Mouse (Mus musculus): ENCODE data around the gene Trip4.

The Trip4 gene

GRCm38 (mm10) chr9:65834628-65835354 lies 73.8 kb downstream of the Trip4 start:
- DNase-seq (ENCODE audit: low read depth, low spot score) = no peak

GRCm38 (mm10) chr9:65833640-65834039 lies 75.0 kb downstream of the Trip4 start:
- DNase-seq (ENCODE audit: low read depth, low spot score) = no peak

DNA sequence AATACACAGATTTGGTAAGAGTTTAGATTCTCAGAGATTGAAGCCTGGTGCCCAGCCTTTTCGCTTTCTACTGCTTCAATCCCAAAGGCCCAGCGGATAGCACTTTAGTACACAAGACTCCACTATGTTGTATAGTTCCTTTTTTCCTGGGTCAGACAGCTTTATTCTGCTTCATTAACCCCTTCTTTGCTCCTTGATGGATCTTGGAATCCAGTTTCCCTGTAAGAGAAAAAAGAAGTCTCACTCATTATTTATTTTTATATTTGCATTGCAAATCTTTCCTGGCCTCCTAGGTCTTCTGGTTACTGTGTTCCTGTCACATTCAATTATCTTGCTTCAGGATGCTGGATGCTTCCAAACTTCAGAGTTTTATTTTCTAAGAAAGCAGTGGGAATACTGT lies 75.4 kb downstream of the Trip4 start:
- no peak for DNase-seq (ENCODE audit: low read depth, low spot score)

DNA sequence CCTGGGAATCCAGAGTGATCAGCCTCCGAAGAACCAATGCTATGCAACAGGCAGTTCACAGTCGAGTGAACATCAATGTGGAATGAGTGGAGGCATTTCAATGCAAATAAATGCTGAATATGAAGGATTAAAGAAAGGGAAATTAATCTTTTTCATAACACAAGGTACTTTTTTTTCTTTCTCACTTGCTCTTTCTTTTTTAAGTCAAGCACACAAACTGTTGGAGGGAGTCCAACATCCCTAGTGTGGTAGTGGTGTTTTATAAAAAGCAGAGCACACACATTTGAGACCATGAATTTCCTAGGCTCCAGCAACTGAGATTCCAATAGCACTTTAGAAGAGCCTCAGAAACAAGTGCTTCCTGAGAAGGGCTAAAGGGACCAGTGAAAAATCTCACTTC lies 76.6 kb downstream of the Trip4 start:
- DNase-seq (ENCODE audit: low read depth, low spot score) = no peak

DNA sequence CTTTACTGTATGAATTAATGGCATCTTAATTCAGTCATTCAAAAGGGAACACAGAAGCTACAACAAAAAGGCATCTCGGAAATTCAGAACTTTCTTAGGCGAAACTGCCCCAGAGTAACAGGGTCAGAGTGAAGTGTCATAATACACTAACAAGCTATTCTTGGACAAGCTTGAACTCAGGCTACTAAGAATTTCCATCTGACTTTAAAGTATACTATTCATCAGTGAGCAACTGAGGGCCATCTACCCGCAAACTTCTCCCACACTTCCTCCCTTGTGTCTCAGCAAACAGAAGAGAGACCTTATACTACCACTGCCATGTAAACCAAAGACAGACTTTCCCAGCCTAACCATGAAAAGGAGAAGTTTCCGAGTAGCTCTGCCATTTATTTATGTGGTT lies 77.4 kb downstream of the Trip4 start:
- DNase-seq (ENCODE audit: low read depth, low spot score) = no peak

DNA sequence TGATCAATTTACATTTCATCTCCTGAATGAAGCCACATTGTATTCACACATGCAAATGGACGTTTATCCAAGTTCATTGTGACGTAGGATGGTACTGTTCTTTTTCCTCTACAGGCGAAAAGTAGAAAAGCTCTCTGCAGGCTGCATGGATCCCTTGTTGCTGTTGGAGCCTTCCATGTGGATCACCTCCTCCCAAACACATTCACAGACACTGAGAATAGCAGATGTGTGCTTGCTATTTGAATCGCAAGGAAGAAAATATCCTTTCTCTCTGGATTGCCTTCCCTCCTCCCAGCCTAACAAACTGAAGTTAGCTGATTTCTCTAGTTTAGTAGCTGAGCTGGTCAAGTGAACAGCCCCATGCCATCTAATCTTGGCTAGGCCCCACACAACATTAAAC lies 78.3 kb downstream of the Trip4 start:
- no peak for DNase-seq (ENCODE audit: low read depth, low spot score)

DNA sequence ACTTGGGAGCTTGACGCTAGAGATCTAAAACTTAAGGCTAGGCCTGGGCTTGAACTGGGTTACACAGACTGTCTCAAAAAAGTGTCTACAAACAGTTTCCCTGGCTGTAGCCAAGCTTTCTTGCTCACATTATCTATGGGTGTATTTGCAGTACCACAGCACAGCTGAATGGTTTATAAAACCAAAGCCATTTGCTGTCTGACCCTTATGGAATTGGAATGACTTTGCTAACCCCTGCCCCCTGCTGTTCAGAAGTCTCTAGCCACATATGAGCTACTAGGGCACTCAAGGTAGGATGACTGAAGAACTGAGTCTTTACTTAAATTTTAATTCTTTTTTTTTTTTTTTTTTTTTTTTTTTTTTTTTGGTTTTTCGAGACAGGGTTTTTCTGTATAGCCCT lies 79.2 kb downstream of the Trip4 start:
- peak; percentile 26 for DNase-seq (ENCODE audit: low read depth, low spot score)

DNA sequence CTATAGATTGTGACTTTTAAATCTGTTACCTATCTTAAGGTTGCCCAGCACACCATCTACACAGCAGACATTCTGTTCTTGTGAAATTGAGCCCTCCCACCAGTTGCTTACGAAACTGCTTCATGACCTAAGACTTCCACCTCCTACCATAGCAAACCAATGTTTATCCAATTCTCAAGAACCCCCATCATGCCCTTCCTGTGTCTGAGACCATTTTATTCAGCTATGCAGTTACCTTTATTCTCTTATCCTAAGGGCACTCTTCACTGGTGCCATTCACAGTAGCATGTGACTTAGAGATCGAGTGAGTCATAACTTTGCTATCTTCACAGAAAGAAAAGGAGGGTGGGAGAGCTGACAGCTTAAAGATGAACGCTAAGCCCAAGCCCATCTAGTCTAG lies 80.1 kb downstream of the Trip4 start:
- no peak for DNase-seq (ENCODE audit: low read depth, low spot score)

DNA sequence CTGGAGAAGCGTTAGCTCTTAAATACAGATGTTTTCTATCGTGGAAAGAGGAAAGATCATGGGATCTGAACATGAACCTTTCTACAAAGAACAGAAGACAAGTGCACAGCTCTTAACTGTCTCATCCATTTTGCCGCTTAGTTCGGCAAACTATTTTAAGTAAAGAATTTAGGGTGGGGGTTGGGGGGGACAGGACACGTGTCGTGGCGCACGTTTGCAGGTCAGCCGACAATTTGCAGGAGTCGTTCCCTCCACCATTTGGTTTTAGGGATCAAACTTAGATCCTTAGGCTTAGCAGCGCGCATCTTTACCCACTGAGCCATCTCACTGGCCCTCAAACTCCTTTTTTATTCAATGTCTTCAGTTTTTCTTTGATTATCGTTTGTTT lies 80.6 kb downstream of the Trip4 start:
- peak; percentile 17 for DNase-seq (ENCODE audit: low read depth, low spot score)

DNA sequence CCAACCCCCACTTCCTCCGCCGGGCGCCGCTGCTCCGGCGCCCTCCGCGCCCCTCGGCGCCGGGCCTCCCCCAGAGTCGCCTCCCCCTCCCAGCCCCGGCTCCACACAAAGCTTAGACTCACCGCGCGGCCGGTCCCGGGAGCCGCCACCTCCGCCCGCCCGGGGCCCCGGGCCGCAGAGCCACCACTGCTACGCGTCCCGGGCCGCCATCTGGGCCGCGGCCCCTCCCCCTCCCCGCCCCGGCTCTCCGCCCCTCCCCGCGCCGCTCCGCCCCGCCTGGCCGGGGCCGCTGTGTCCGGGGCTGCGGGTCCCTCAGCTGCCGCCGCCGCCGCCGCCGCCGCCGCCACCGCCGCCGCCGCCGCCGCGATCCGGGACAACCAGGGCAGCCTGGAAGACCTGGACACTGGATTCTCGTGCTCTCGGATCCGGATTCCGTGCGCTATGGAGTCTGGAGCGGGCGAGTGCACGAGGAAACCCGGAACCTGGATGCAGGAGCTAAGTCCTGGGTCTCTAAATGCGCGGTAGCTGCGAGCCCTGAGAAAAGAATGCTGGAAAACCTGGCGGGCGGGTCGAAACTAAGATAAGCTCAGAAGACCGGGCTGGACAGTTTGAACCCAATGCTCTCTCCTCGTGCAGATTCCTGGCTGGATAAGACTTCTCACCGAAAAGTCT lies 81.1 kb downstream of the Trip4 start, which contains the start of gene Zfp609:
Zfp609 (minus strand) TSS at position 221 of the 672 bp plus-strand sequence.
- peak; percentile 90 for DNase-seq (ENCODE audit: low read depth, low spot score)

DNA sequence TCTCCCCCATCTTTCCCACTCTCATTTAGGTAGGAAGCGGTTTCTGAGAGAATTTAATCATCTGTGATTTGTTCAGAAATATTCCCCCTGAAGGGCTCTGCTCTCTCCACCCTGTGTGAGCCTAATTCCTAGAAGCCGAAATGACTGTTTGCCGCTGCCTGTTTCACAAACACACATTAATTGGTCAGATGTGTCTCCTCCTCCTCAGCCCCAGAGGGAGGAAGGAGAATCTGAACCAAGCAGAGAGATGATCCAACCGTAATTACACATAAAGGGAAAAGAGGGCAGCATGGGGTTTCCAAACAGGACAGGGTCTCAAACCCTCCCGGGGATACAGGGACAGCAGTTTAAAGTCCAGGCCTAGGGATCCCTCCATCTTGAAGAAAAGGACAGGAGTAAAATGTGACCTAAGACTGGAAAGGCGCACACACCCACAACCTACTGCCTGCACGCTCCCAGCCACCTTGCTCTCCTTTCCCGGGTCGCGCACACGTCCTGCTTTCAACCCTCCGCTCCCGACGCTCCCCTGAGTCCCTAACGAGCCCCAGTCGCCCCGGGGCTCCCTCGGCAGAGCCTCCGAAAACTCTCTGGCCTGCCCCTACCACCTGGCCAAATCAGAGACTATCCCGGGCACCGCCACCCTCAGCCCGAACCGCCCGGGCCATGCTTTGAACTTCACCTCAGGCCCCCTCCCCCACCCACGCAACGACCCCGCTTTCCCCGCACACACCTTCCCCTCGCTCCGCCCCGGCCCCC lies 81.8 kb downstream of the Trip4 start:
- peak; percentile 24 for DNase-seq (ENCODE audit: low read depth, low spot score)

- DNase-seq (ENCODE audit: low read depth, low spot score) = peak; percentile 24
Measured at GRCm38 (mm10) chr9:65826226-65826587, 82.4 kb downstream of the Trip4 start.

DNA sequence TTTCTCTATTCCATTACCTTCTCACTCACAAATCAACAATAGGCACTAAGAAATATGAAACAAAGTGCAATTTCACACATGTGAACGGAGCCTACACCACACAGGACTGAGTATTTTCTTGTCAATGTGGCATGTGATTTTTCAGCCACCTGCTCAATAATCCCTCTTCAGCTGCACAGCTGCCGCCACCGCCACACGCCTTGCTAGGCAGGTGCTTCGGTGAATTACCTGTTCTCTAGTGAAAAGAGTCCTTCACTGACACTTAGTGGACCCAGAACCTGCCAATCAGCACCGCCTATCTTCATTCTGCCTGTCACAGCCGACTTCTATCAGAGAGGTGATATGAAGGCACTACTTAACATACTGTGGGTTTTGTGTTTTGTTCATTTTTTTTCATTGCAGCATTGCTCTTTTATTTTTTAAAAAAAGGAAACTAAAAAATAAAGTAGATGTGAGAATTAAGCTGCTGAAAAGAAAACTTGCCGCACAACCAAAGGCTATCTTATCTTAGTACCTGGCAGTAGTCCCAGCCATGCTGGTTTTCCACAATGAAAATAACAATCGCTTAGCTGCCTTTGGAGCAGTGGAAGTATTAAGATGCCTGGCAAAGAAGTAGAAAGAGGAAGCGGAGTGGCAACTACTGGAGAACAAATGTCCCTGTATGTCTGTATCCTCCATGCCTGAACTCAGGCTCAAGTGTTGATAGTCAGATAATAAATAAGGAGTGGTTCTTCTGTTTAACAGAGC lies 84.7 kb downstream of the Trip4 start:
- no peak for DNase-seq (ENCODE audit: low read depth, low spot score)

GRCm38 (mm10) chr9:65822011-65822410 lies 86.6 kb downstream of the Trip4 start:
- no peak for DNase-seq (ENCODE audit: low read depth, low spot score)

GRCm38 (mm10) chr9:65820301-65820700 lies 88.3 kb downstream of the Trip4 start:
- DNase-seq (ENCODE audit: low read depth, low spot score) = no peak

DNA sequence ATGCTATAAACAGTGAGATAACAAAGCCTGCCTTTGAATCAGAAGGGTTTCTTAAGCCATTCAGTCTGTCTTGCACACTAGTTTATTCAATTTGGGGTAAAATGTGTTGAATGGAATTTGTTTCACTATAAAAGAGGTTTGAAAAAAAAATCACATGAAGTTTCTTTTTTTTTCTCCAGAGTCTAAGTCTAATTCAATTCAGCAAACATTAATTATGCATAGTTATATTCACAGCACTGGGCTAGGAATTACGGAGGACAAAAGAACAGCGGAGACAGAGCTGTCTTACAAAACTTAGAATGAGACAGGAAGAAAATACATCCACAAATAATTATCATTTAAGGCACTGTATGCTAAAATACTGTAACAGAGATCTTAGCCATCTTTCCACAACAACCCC lies 90.2 kb downstream of the Trip4 start:
- no peak for DNase-seq (ENCODE audit: low read depth, low spot score)

DNA sequence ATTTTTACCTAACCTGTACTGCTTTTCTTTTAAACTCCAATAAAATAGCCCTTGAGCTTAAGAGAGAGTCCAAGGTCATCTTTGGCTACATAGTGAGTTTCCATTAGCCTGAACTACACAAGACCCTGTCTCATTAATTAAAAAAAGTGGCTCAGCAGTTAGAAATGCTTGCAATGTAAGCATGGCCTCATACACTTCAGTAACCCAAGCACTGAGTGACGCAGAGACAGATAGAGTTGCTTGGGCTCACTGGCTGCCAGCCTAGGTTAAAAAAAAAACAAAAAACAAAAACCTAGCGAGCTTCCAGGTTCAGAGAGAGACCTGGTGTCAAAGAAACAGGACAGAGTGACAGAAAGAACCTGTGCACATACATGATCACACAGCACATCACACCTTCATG lies 95.8 kb downstream of the Trip4 start:
- no peak for DNase-seq (ENCODE audit: low read depth, low spot score)

DNA sequence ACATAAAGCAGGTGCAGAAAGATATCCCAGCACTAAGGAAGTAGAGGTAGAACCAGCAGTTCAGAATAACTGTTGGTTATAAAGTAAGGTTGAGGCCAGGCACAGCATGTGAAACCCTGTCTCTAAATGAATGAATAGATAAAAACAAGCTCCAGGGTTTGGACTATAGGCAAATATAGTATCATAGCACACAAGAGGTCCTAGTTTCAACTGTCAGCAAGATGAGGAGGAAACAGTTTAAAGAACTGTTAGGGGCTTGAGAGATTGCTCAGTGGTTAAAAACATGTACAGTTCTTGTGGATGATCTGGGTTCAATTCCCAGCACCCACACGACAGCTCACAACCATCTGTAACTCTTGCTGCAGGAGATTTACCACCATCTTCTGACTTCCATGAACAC lies 96.8 kb downstream of the Trip4 start:
- DNase-seq (ENCODE audit: low read depth, low spot score) = no peak

- DNase-seq (ENCODE audit: low read depth, low spot score) = no peak
Measured at GRCm38 (mm10) chr9:65807818-65808217, 100.8 kb downstream of the Trip4 start.

DNA sequence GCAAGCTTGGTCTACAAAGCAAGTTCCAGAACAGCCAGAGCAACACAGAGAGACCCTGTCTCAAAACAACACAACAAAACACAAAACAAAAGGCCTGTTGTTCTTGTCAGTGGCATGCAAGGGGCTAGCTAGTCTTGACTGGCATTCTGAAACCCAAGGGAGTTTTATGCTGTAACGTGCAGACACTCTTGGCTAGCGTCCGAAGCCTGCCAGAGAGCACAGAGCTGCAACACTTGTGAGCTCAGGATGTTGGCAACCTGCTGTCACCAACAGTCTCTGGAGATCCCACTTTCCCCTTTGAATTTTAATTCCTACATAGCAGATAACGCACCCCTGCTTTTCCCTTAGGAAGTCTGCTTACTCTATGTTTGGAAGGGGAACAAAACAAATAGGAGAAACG lies 101.3 kb downstream of the Trip4 start:
- no peak for DNase-seq (ENCODE audit: low read depth, low spot score)

GRCm38 (mm10) chr9:65799770-65800169 lies 108.8 kb downstream of the Trip4 start:
- no peak for DNase-seq (ENCODE audit: low read depth, low spot score)

DNA sequence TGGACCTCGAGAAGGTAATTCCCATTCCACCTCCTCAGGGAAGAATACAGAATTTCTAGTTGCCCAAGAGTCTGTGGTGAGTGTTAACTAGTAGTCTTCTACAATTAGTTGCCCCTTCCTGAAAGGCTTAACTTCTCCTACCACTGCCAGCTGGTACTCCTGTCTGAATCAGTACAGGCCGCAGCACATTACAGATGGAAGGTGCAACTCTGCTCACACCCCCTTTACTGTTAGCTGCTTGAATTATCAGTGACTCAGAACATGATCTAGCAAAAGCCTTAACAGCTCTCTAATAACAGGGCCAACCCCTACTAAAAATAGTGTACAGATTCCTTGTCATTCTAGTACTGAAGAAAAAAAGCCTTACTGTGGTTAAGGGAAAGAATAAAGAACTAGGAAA lies 112.9 kb downstream of the Trip4 start:
- DNase-seq (ENCODE audit: low read depth, low spot score) = no peak

All from embryo, embryonic 11.5 days (tissue).